Comparison of ENCODE assay signal across 9 mouse cellular contexts in the genomic region with DNA sequence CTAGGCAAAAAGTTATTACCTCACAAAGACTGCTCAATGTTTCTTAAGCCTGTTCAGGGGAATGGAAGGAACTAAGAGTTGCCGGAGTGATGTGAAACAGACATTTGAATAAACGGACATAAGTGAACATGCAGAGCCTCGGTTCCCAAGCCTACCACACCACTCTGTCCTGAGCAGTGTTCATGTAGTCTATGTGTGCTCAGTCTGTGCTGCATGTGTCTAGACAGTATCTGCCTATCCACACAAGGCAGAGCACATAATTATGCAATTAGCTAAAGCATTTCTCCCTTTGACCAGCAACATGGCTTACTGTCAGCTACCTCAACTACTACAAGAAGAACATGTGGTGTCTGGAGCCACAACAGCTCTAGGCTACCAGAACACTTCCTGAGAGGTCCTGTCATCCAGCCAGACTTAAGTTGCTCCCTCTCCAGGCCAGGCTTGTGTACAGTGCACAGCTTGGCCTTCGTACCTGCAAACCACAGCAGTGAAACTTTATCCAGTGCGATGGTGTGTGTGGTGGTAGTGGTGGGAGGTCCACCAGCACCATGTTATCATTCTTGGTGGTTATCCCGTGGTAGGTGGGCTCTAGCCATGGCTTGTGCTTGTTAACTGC. TPM values are rescaled to one million over a fixed set of nuclear protein-coding genes. Genes with fewer than 3 reads are reported as not detected.
DNase-seq lines count a peak whose midpoint lies in the region; ATAC-seq and TF ChIP-seq lines count a peak whose summit lies in the region.
"Not testable (repeated sequence)": the region's sequence is repeated elsewhere in the genome, so short reads cannot be mapped to it uniquely, and the experiment has no call there.
"Had no signal": no experiment of that assay in that cellular context is flagged by ENCODE, and none has a peak within 500 bp of the region (broad histone marks: within the 10 kb centered on the region; RNA-seq: fewer than 3 reads in every experiment).

No protein-coding gene starts in this region.

- not testable (repeated sequence) for H3K36me3 ChIP-seq in E14TG2a.4 (ENCODE audit: insufficient read depth, low read length); forebrain, embryonic 11.5 days (ENCODE audit: control insufficient read depth, insufficient read depth, low read length); limb, embryonic 11.5 days (ENCODE audit: control insufficient read depth, insufficient read depth, low read length)

- H3K27me3 ChIP-seq in E14TG2a.4 (ENCODE audit: insufficient read depth, low read length); forebrain, embryonic 11.5 days (ENCODE audit: control insufficient read depth, insufficient read depth, low read length); limb, embryonic 11.5 days (ENCODE audit: control insufficient read depth, insufficient read depth, low read length): not testable (repeated sequence)

- not testable (repeated sequence) for H3K27ac ChIP-seq in forebrain, embryonic 11.5 days (ENCODE audit: low read depth, low read length); limb, embryonic 11.5 days (replicated peaks; ENCODE audit: low read depth, low read length)

- ATAC-seq in forebrain, embryonic 11.5 days (replicated peaks; ENCODE audit: low FRiP score) = 0 out of 2 replicates have a peak, but pooled peaks have one; percentile 33
- ATAC-seq in hematopoietic stem cell, adult 5-6 weeks (replicated peaks in 1 of 2; ENCODE audit: insufficient read depth in 1 of 2, low FRiP score in 2 of 2, low TSS enrichment in 1 of 2, low read depth in 1 of 2, poor library complexity in 2 of 2, severe bottlenecking in 2 of 2) = peak; percentile 53 to 71
- peak; percentile 39; the same call in 1 of the 2 replicates for ATAC-seq in limb, embryonic 11.5 days (ENCODE audit: insufficient number of reproducible peaks, low FRiP score, low TSS enrichment, low read depth)
- ATAC-seq in megakaryocyte progenitor cell, adult 5-6 weeks (replicated peaks; ENCODE audit: poor library complexity) = peak; percentile 55
- ATAC-seq in monocyte, adult 5-6 weeks (replicated peaks; ENCODE audit: insufficient number of reproducible peaks, low FRiP score, low TSS enrichment, poor library complexity, severe bottlenecking) = peak; percentile 88

- not testable (repeated sequence) for H3K9ac ChIP-seq in forebrain, embryonic 11.5 days (ENCODE audit: low read length); limb, embryonic 11.5 days (ENCODE audit: low read length)

- TF ChIP-seq CTCF in E14TG2a.4 (conservative IDR thresholded peaks at IDR 0.05; ENCODE audit: low read length) = peak; percentile 11; the same call in 1 of the 2 replicates

- H3K4me2 ChIP-seq in forebrain, embryonic 11.5 days (ENCODE audit: low read depth, low read length, severe bottlenecking); limb, embryonic 11.5 days (ENCODE audit: low read depth, severe bottlenecking): not testable (repeated sequence)

- H3K4me1 ChIP-seq in E14TG2a.4 (replicated peaks; ENCODE audit: low read depth, low read length); forebrain, embryonic 11.5 days (replicated peaks; ENCODE audit: control insufficient read depth, insufficient read depth, low read length); limb, embryonic 11.5 days (ENCODE audit: control insufficient read depth, insufficient read depth, low read length): not testable (repeated sequence)

- peak; percentile 76 for DNase-seq in R1 (ENCODE audit: low read depth, low spot score)
- DNase-seq in forebrain, embryonic 11.5 days (ENCODE audit: low spot score); limb, embryonic 11.5 days (ENCODE audit: low spot score): not testable (repeated sequence)

- H3K9me3 ChIP-seq in E14TG2a.4 (ENCODE audit: low read length); limb, embryonic 11.5 days (ENCODE audit: control insufficient read depth, low read length): not testable (repeated sequence)
- H3K9me3 ChIP-seq in forebrain, embryonic 11.5 days (ENCODE audit: control insufficient read depth, low read length) = peaks cover 16% of the 10 kb centered on the region

- not testable (repeated sequence) for H3K4me3 ChIP-seq in E14TG2a.4 (replicated peaks; ENCODE audit: low read length); forebrain, embryonic 11.5 days (ENCODE audit: low read depth, low read length); limb, embryonic 11.5 days (ENCODE audit: low read depth, low read length)

- WGBS in forebrain, embryonic 11.5 days = 77% methylated on average over 6 of the region's 6 CpGs
- WGBS in limb, embryonic 11.5 days = 81% methylated on average over 6 of the region's 6 CpGs

RNA-seq across cellular contexts. Expression of a gene that starts 35.3 kb away (rescaled TPM):
- polyA plus RNA-seq in forebrain, embryonic 11.5 days (2014; fragmentation: Nextera tagmentation; extraction: Ambion mirVana) = not detected in 2 replicates
- 0.45 and 0.63 TPM in 2 replicates for total RNA-seq in hematopoietic stem cell, adult 5-6 weeks (2017)
- 0.10 and 0.11 TPM in 2 replicates for polyA plus RNA-seq in limb, embryonic 11.5 days (2014; fragmentation: Nextera tagmentation; extraction: Ambion mirVana)
- 0.25 TPM in 1 of 2 replicates, not detected in the other for total RNA-seq in megakaryocyte progenitor cell, adult 5-6 weeks (2015)
- total RNA-seq in megakaryocyte progenitor cell, adult 5-6 weeks (2017) = 0.50 TPM in 1 of 2 replicates, not detected in the other
- 0.19 TPM in 1 of 3 replicates, not detected in the others for total RNA-seq in monocyte, adult 5-6 weeks (2017)
- polyA plus RNA-seq: cortical plate, adult 2 months; heart, embryonic 15.5 days had no signal

RNA-seq across cellular contexts. Expression of a gene that starts 39.1 kb away (rescaled TPM):
- 0.48 and 0.71 TPM in 2 replicates for polyA plus RNA-seq in forebrain, embryonic 11.5 days (2014; fragmentation: Nextera tagmentation; extraction: Ambion mirVana)
- total RNA-seq in hematopoietic stem cell, adult 5-6 weeks (2017) = 20.5 and 32.0 TPM in 2 replicates
- 2.8 and 3.0 TPM in 2 replicates for polyA plus RNA-seq in limb, embryonic 11.5 days (2014; fragmentation: Nextera tagmentation; extraction: Ambion mirVana)
- 25.7 and 30.9 TPM in 2 replicates for total RNA-seq in megakaryocyte progenitor cell, adult 5-6 weeks (2015)
- 6.2 and 7.0 TPM in 2 replicates for total RNA-seq in megakaryocyte progenitor cell, adult 5-6 weeks (2017)
- total RNA-seq in monocyte, adult 5-6 weeks (2017) = 8.4 to 15.7 TPM (median 13.3 TPM) in 3 replicates

Comparison
In these comparisons a context has a peak if more than half of its experiments do, and no peak if none do; other contexts are left out.
1. ATAC-seq: peak in every context shown above with its lines; median percentile 88 in monocyte, adult 5-6 weeks; 62 in hematopoietic stem cell, adult 5-6 weeks; 55 in megakaryocyte progenitor cell, adult 5-6 weeks; 39 in limb, embryonic 11.5 days; 33 in forebrain, embryonic 11.5 days.